Mouse (Mus musculus) bone marrow, adult 2 months (tissue): ENCODE results near the gene Prdx5. TPM values are rescaled to one million over a fixed set of nuclear protein-coding genes. Genes with fewer than 3 reads are reported as not detected.
"Not testable (repeated sequence)": the region's sequence is repeated elsewhere in the genome, so short reads cannot be mapped to it uniquely, and the experiment has no call there.

Experiments used
- H3K27ac ChIP-seq: fragments of 200-500 bp; 2 replicates; pipeline ENCODE4 v1.5.1; 2012; ENCODE audit warnings: low read depth, mild to moderate bottlenecking, control low read depth, inconsistent platforms, low read length; ENCODE audit not compliant: control insufficient read depth, poor library complexity, insufficient read depth
- H3K4me1 ChIP-seq: fragments of 200-500 bp; 2 replicates; pipeline ENCODE4 v1.6.1; 2011; ENCODE audit warnings: low read length; ENCODE audit not compliant: control insufficient read depth, insufficient read depth
- H3K4me3 ChIP-seq: fragments of 200-500 bp; replicated peaks from 2 replicates; pipeline ENCODE3; 2011; ENCODE audit warnings: mild to moderate bottlenecking, low read depth, low read length, control low read depth; ENCODE audit not compliant: control insufficient read depth
- CTCF ChIP-seq: fragments of 200-500 bp; IDR thresholded peaks from 2 replicates; pipeline ENCODE4 v1.5.1; 2011; ENCODE audit warnings: low read length, control low read depth; ENCODE audit not compliant: control insufficient read depth, insufficient read depth
- POLR2A ChIP-seq: fragments of 200-500 bp; IDR thresholded peaks from 2 replicates; pipeline ENCODE4 v1.6.1; 2011; ENCODE audit warnings: low read depth, mild to moderate bottlenecking, control low read depth, low read length, borderline replicate concordance; ENCODE audit not compliant: control insufficient read depth
- WGBS: fragments of 180-500 bp; shearing (Covaris S2); methylation state at CpG from one replicate; pipeline ENCODE4 v1.1.7; 2018; 5-methylcytosine and 5-hydroxymethylcytosine counted together
- polyA plus RNA-seq: library from polyadenylated mRNA; stranded (reverse); fragments of >200 nt; gene quantifications from 2 replicates; pipeline ENCODE4 v1.2.4, GENCODE M21; 2011; ENCODE audit warnings: low replicate concordance; ENCODE audit not compliant: missing spikeins, insufficient read depth, insufficient read length

Prdx5 gene
- polyA plus RNA-seq, 1 experiment = 324 TPM

GRCm38 (mm10) chr19:6909021-6909420 lies 885 bp downstream of the Prdx5 start:
- H3K4me1 ChIP-seq = no peaks in the 10 kb centered on the region; the same call in 1 of the 2 replicates
- WGBS = 2% methylated on average over 11 of the region's 11 CpGs
- TF ChIP-seq CTCF (no peak), POLR2A (no peak)
- H3K27ac ChIP-seq = peak overlapping the region; percentile 97
- H3K4me3 ChIP-seq = peak overlapping the region; percentile 86

- WGBS = 45% methylated on average over 7 of the region's 7 CpGs
- Histone ChIP-seq H3K4me3 (peak overlapping the region; percentile 72), H3K27ac (peak overlapping the region; percentile 78), H3K4me1 (no peaks in the 10 kb centered on the region; the same call in 1 of the 2 replicates)
- TF ChIP-seq CTCF = no peak
- TF ChIP-seq POLR2A = no peak
Observed at GRCm38 (mm10) chr19:6907811-6908540, 1.9 kb downstream of the Prdx5 start.

GRCm38 (mm10) chr19:6907094-6907493 lies 2.8 kb downstream of the Prdx5 start:
- TF ChIP-seq POLR2A = no peak
- no peak for TF ChIP-seq CTCF
- WGBS = 73% methylated on average over 8 of the region's 8 CpGs
- Histone ChIP-seq H3K4me1 (no peaks in the 10 kb centered on the region; the same call in 1 of the 2 replicates), H3K4me3 (peak overlapping the region; percentile 72), H3K27ac (peak overlapping the region; percentile 58)

GRCm38 (mm10) chr19:6906199-6906598 lies 3.7 kb downstream of the Prdx5 start:
- no peak overlapping the region for H3K4me3 ChIP-seq
- H3K4me1 ChIP-seq = no peaks in the 10 kb centered on the region; the same call in 1 of the 2 replicates
- no peak overlapping the region for H3K27ac ChIP-seq
- TF ChIP-seq CTCF (no peak), POLR2A (no peak)
- WGBS = 61% methylated on average over 3 of the region's 3 CpGs

- Histone ChIP-seq H3K4me1 (no peaks in the 10 kb centered on the region; the same call in 1 of the 2 replicates), H3K4me3 (no peak overlapping the region), H3K27ac (no peak overlapping the region)
- TF ChIP-seq POLR2A = no peak
- 84% methylated on average over 11 of the region's 11 CpGs for WGBS
Observed at GRCm38 (mm10) chr19:6905498-6906159, 4.3 kb downstream of the Prdx5 start.

GRCm38 (mm10) chr19:6904846-6905245 lies 5.1 kb downstream of the Prdx5 start:
- 80% methylated on average over 2 of the region's 2 CpGs for WGBS
- TF ChIP-seq CTCF = no peak
- Histone ChIP-seq H3K4me3 (no peak overlapping the region), H3K4me1 (no peaks in the 10 kb centered on the region; the same call in 1 of the 2 replicates), H3K27ac (no peak overlapping the region)

GRCm38 (mm10) chr19:6903031-6903430 lies 6.9 kb downstream of the Prdx5 start:
- no peaks in the 10 kb centered on the region; the same call in 1 of the 2 replicates for H3K4me1 ChIP-seq
- 88% methylated on average over 1 of the region's 1 CpGs for WGBS

GRCm38 (mm10) chr19:6899641-6900040 lies 10.3 kb downstream of the Prdx5 start:
- Histone ChIP-seq H3K27ac (no peak overlapping the region), H3K4me3 (no peak overlapping the region), H3K4me1 (no peaks in the 10 kb centered on the region)
- no peak for TF ChIP-seq CTCF
- no peak for TF ChIP-seq POLR2A
- 78% methylated on average over 4 of the region's 4 CpGs for WGBS

More at GRCm38 (mm10) chr19:6903031-6903430, 6.9 kb downstream of the Prdx5 start:
- Histone ChIP-seq H3K27ac (no peak overlapping the region), H3K4me3 (no peak overlapping the region)
- TF ChIP-seq POLR2A (no peak), CTCF (no peak)

- peak overlapping the region; percentile 39 for H3K4me3 ChIP-seq
- WGBS = 43% methylated on average over 18 of the region's 18 CpGs
- not testable (repeated sequence) for H3K27ac ChIP-seq, H3K4me1 ChIP-seq
Observed at GRCm38 (mm10) chr19:6895608-6896305, 14.1 kb downstream of the Prdx5 start.
